Mouse (Mus musculus) CD4-positive, CD25-positive, alpha-beta regulatory T cell, adult 4 months (primary cell): ENCODE data around the gene Rpusd4. TPM values are rescaled to one million over a fixed set of nuclear protein-coding genes. Genes with fewer than 3 reads are reported as not detected.

Experiments
- ATAC-seq: one replicate; pipeline ENCODE4 v1.8.0; 2017
- polyA plus RNA-seq, 2 experiments: library from polyadenylated mRNA; unstranded; fragments of 100-300 nt; shearing (Covaris generic); gene quantifications; one replicate each; pipeline ENCODE4 v1.2.1; 2017

The Rpusd4 gene
- 10 to 100 TPM; 38.3 to 60.7 TPM for polyA plus RNA-seq

GRCm38 (mm10) chr9:35267146-35267975, at the start of gene Rpusd4, which contains the start of gene Fam118b:
Gene Rpusd4 (plus strand): TSS chr9:35267865.
Gene Fam118b (minus strand): TSS chr9:35267805.
- peak; percentile 87 for ATAC-seq

GRCm38 (mm10) chr9:35217963-35218362, 49.7 kb upstream of the Rpusd4 start:
- ATAC-seq = no peak

GRCm38 (mm10) chr9:35223466-35223865, 44.2 kb upstream of the Rpusd4 start:
- ATAC-seq = no peak

GRCm38 (mm10) chr9:35228671-35229070, 39.0 kb upstream of the Rpusd4 start:
- ATAC-seq = no peak

GRCm38 (mm10) chr9:35235996-35236395, 31.7 kb upstream of the Rpusd4 start:
- ATAC-seq = no peak

- ATAC-seq = no peak
Observed at GRCm38 (mm10) chr9:35238371-35238770, 29.3 kb upstream of the Rpusd4 start.

GRCm38 (mm10) chr9:35238915-35239571, 28.6 kb upstream of the Rpusd4 start:
- no peak for ATAC-seq

GRCm38 (mm10) chr9:35239734-35240133, 27.9 kb upstream of the Rpusd4 start:
- ATAC-seq = no peak

- ATAC-seq = no peak
Observed at GRCm38 (mm10) chr9:35247405-35247804, 20.3 kb upstream of the Rpusd4 start.

GRCm38 (mm10) chr9:35249476-35249875, 18.2 kb upstream of the Rpusd4 start:
- no peak for ATAC-seq

GRCm38 (mm10) chr9:35257365-35257764, 10.3 kb upstream of the Rpusd4 start:
- ATAC-seq = no peak

GRCm38 (mm10) chr9:35262418-35262817, 5.2 kb upstream of the Rpusd4 start:
- no peak for ATAC-seq

- ATAC-seq = no peak
Observed at GRCm38 (mm10) chr9:35263431-35263830, 4.2 kb upstream of the Rpusd4 start.

GRCm38 (mm10) chr9:35264509-35264908, 3.2 kb upstream of the Rpusd4 start:
- ATAC-seq = no peak

GRCm38 (mm10) chr9:35267976-35268715, 481 bp downstream of the Rpusd4 start:
- ATAC-seq = peak; percentile 47

- ATAC-seq = no peak
Observed at GRCm38 (mm10) chr9:35277855-35278365, 10.2 kb downstream of the Rpusd4 start.

- ATAC-seq = no peak
Observed at GRCm38 (mm10) chr9:35278451-35278850, 10.8 kb downstream of the Rpusd4 start.

- peak; percentile 92 for ATAC-seq
Observed at GRCm38 (mm10) chr9:35282006-35282850, 14.6 kb downstream of the Rpusd4 start.

- ATAC-seq = no peak
Observed at GRCm38 (mm10) chr9:35282851-35283200, 15.2 kb downstream of the Rpusd4 start.

GRCm38 (mm10) chr9:35283415-35284069, 15.9 kb downstream of the Rpusd4 start:
- no peak for ATAC-seq

GRCm38 (mm10) chr9:35284351-35284750, 16.7 kb downstream of the Rpusd4 start:
- ATAC-seq = no peak

- no peak for ATAC-seq
Observed at GRCm38 (mm10) chr9:35286351-35286750, 18.7 kb downstream of the Rpusd4 start.
